Mouse (Mus musculus): ENCODE measurements around the gene Ubl4b. TPM values are rescaled to one million over a fixed set of nuclear protein-coding genes. Genes with fewer than 3 reads are reported as not detected.

Ubl4b gene
- polyA plus RNA-seq, 1 experiment from 2014 or later, result not detected

GRCm38 (mm10) chr3:107515989-107516388, 38.9 kb downstream of the Ubl4b start:
- H3K4me2 ChIP-seq (replicated peaks), result no peak overlapping the region
- WGBS, result 74% methylated on average over 4 of the region's 4 CpGs
- no peaks in the 10 kb centered on the region for H3K9me3 ChIP-seq
- ATAC-seq (ENCODE audit: low FRiP score, low read depth), result no peak
- no peak overlapping the region for H3K4me3 ChIP-seq
- H3K4me1 ChIP-seq, result peaks cover 20% of the 10 kb centered on the region
- no peaks in the 10 kb centered on the region for H3K36me3 ChIP-seq
- no peak overlapping the region for H3K9ac ChIP-seq (replicated peaks)
- H3K27me3 ChIP-seq, result peaks cover 61% of the 10 kb centered on the region
- H3K27ac ChIP-seq (replicated peaks), result no peak overlapping the region

- H3K27ac ChIP-seq (replicated peaks), result no peak overlapping the region
- peaks cover 22% of the 10 kb centered on the region for H3K27me3 ChIP-seq
- H3K36me3 ChIP-seq, result no peaks in the 10 kb centered on the region
- no peak overlapping the region for H3K4me2 ChIP-seq (replicated peaks)
- no peaks in the 10 kb centered on the region for H3K9me3 ChIP-seq
- H3K4me1 ChIP-seq, result peaks cover 8% of the 10 kb centered on the region
- 84% methylated on average over 3 of the region's 3 CpGs for WGBS
- ATAC-seq (ENCODE audit: low FRiP score, low read depth), result no peak
- H3K4me3 ChIP-seq, result no peak overlapping the region
- no peak overlapping the region for H3K9ac ChIP-seq (replicated peaks)
Observed at GRCm38 (mm10) chr3:107511416-107511815, 43.5 kb downstream of the Ubl4b start.

GRCm38 (mm10) chr3:107508696-107509095, 46.2 kb downstream of the Ubl4b start:
- H3K9me3 ChIP-seq, result no peaks in the 10 kb centered on the region
- H3K9ac ChIP-seq (replicated peaks), result no peak overlapping the region
- H3K4me1 ChIP-seq, result peaks cover 18% of the 10 kb centered on the region
- H3K27me3 ChIP-seq, result no peaks in the 10 kb centered on the region
- H3K27ac ChIP-seq (replicated peaks), result no peak overlapping the region
- WGBS, result 86% methylated on average over 8 of the region's 8 CpGs
- ATAC-seq (ENCODE audit: low FRiP score, low read depth), result no peak
- H3K4me2 ChIP-seq (replicated peaks), result no peak overlapping the region
- no peak overlapping the region for H3K4me3 ChIP-seq
- H3K36me3 ChIP-seq, result no peaks in the 10 kb centered on the region

- WGBS, result 79% methylated on average over 9 of the region's 9 CpGs
- H3K27ac ChIP-seq (replicated peaks), result no peak overlapping the region
- H3K4me3 ChIP-seq, result no peak overlapping the region
- no peaks in the 10 kb centered on the region for H3K36me3 ChIP-seq
- H3K9me3 ChIP-seq, result no peaks in the 10 kb centered on the region
- ATAC-seq (ENCODE audit: low FRiP score, low read depth), result no peak
- no peak overlapping the region for H3K4me2 ChIP-seq (replicated peaks)
- H3K27me3 ChIP-seq, result no peaks in the 10 kb centered on the region
- no peak overlapping the region for H3K9ac ChIP-seq (replicated peaks)
- H3K4me1 ChIP-seq, result peaks cover 18% of the 10 kb centered on the region
Observed at GRCm38 (mm10) chr3:107507966-107508365, 46.9 kb downstream of the Ubl4b start.

- ATAC-seq (ENCODE audit: low FRiP score, low read depth), result no peak
Observed at GRCm38 (mm10) chr3:107506531-107506930, 48.3 kb downstream of the Ubl4b start.

GRCm38 (mm10) chr3:107505464-107506367, 49.2 kb downstream of the Ubl4b start:
- no peaks in the 10 kb centered on the region for H3K9me3 ChIP-seq
- ATAC-seq (ENCODE audit: low FRiP score, low read depth), result peak; percentile 56; the same call in 1 of the 2 replicates
- H3K9ac ChIP-seq (replicated peaks), result no peak overlapping the region
- peaks cover 29% of the 10 kb centered on the region for H3K4me1 ChIP-seq
- H3K4me3 ChIP-seq, result no peak overlapping the region
- H3K36me3 ChIP-seq, result no peaks in the 10 kb centered on the region
- WGBS, result 22% methylated on average over 4 of the region's 4 CpGs
- no peak overlapping the region for H3K27ac ChIP-seq (replicated peaks)
- H3K27me3 ChIP-seq, result no peaks in the 10 kb centered on the region
- no peak overlapping the region for H3K4me2 ChIP-seq (replicated peaks)

More at GRCm38 (mm10) chr3:107506531-107506930, 48.3 kb downstream of the Ubl4b start:
- Histone ChIP-seq H3K4me2 (replicated peaks) (no peak overlapping the region), H3K27ac (replicated peaks) (no peak overlapping the region), H3K4me3 (no peak overlapping the region), H3K9me3 (no peaks in the 10 kb centered on the region), H3K27me3 (no peaks in the 10 kb centered on the region), H3K9ac (replicated peaks) (no peak overlapping the region), H3K36me3 (no peaks in the 10 kb centered on the region), H3K4me1 (peaks cover 26% of the 10 kb centered on the region)
- WGBS, result 51% methylated on average over 4 of the region's 4 CpGs

- H3K9ac ChIP-seq (replicated peaks), result no peak overlapping the region
- peaks cover 4% of the 10 kb centered on the region; the same call in 1 of the 2 replicates for H3K9me3 ChIP-seq
- no peaks in the 10 kb centered on the region for H3K36me3 ChIP-seq
- no peak overlapping the region for H3K4me3 ChIP-seq
- H3K27me3 ChIP-seq, result no peaks in the 10 kb centered on the region
- H3K4me2 ChIP-seq (replicated peaks), result no peak overlapping the region
- 75% methylated on average over 1 of the region's 1 CpGs for WGBS
- no peak overlapping the region for H3K27ac ChIP-seq (replicated peaks)
- no peak for ATAC-seq (ENCODE audit: low FRiP score, low read depth)
- H3K4me1 ChIP-seq, result peaks cover 29% of the 10 kb centered on the region
Observed at GRCm38 (mm10) chr3:107504542-107504941, 50.3 kb downstream of the Ubl4b start.

- 92% methylated on average over 2 of the region's 2 CpGs for WGBS
- Histone ChIP-seq H3K4me1 (peaks cover 29% of the 10 kb centered on the region), H3K36me3 (no peaks in the 10 kb centered on the region), H3K9ac (replicated peaks) (no peak overlapping the region), H3K27me3 (no peaks in the 10 kb centered on the region), H3K4me2 (replicated peaks) (no peak overlapping the region), H3K9me3 (peaks cover 4% of the 10 kb centered on the region; the same call in 1 of the 2 replicates), H3K27ac (replicated peaks) (no peak overlapping the region), H3K4me3 (no peak overlapping the region)
- ATAC-seq (ENCODE audit: low FRiP score, low read depth), result no peak
Observed at GRCm38 (mm10) chr3:107503716-107504115, 51.2 kb downstream of the Ubl4b start.

Other genes starting within 250 kb of the Ubl4b start
- gene Rbm15, start 221.4 kb downstream of the Ubl4b start, polyA plus RNA-seq (2016; fragmentation: Nextera tagmentation; extraction: Ambion mirVana), result 15.7 and 17.5 TPM in 2 replicates
- gene Kcnc4, start 95.5 kb downstream of the Ubl4b start, polyA plus RNA-seq (2016; fragmentation: Nextera tagmentation; extraction: Ambion mirVana), result 0.47 and 0.51 TPM in 2 replicates
- 4.2 and 4.5 TPM in 2 replicates for gene Slc6a17, start 37.1 kb downstream of the Ubl4b start, polyA plus RNA-seq (2016; fragmentation: Nextera tagmentation; extraction: Ambion mirVana)
- 3.3 and 4.5 TPM in 2 replicates for gene Alx3, start 40.0 kb upstream of the Ubl4b start, polyA plus RNA-seq (2016; fragmentation: Nextera tagmentation; extraction: Ambion mirVana)
- gene Gm10961, start 76.2 kb upstream of the Ubl4b start, polyA plus RNA-seq (2016; fragmentation: Nextera tagmentation; extraction: Ambion mirVana), result not detected in 2 replicates
- 123 and 127 TPM in 2 replicates for gene Strip1, start 76.6 kb upstream of the Ubl4b start, polyA plus RNA-seq (2016; fragmentation: Nextera tagmentation; extraction: Ambion mirVana)
- 143 and 151 TPM in 2 replicates for gene Ahcyl1, start 141.5 kb upstream of the Ubl4b start, polyA plus RNA-seq (2016; fragmentation: Nextera tagmentation; extraction: Ambion mirVana)
- 7.1 and 8.5 TPM in 2 replicates for gene Csf1, start 205.4 kb upstream of the Ubl4b start, polyA plus RNA-seq (2016; fragmentation: Nextera tagmentation; extraction: Ambion mirVana)

All from midbrain, embryonic 12.5 days (tissue).